Mouse (Mus musculus) MEL (cell line): Measurements from ENCODE around the gene Tktl1. TPM values are rescaled to one million over a fixed set of nuclear protein-coding genes. Genes with fewer than 3 reads are reported as not detected.

Experiments used
- DNase-seq: peaks from one replicate; pipeline ENCODE4 v3.0.0; 2011; ENCODE audit warnings: low read depth, low spot score
- H3K27ac ChIP-seq: 2 replicates; pipeline ENCODE4 v1.5.1; 2012; ENCODE audit warnings: low read depth, mild to moderate bottlenecking, control low read depth, low read length, moderate library complexity; ENCODE audit not compliant: control insufficient read depth
- H3K27me3 ChIP-seq, 2 experiments: fragments of 150-350 bp in 1 of 2; sonication (generic) in 1 of 2; 2 replicates each; pipeline ENCODE4 v1.6.1; 2012; ENCODE audit warnings: low read length in 2 of 2, mild to moderate bottlenecking in 2 of 2, improper control_type of control experiment in 1 of 2, moderate library complexity in 1 of 2; ENCODE audit not compliant: insufficient read depth in 2 of 2, control insufficient read depth in 1 of 2
- H3K36me3 ChIP-seq, 2 experiments: 2 replicates each; pipeline ENCODE4 v1.6.1; 2012 to 2014; ENCODE audit warnings: low read length in 2 of 2, improper control_type of control experiment in 1 of 2, inconsistent platforms in 1 of 2, mild to moderate bottlenecking in 1 of 2; ENCODE audit not compliant: insufficient read depth in 2 of 2, control insufficient read depth in 1 of 2
- H3K4me1 ChIP-seq, 2 experiments: fragments of 150-350 bp in 1 of 2; sonication (generic) in 1 of 2; 2 replicates each; pipeline ENCODE4 v1.6.1; 2012; ENCODE audit warnings: low read length in 2 of 2, improper control_type of control experiment in 1 of 2, mild to moderate bottlenecking in 1 of 2; ENCODE audit not compliant: insufficient read depth in 2 of 2, control insufficient read depth in 1 of 2
- H3K4me3 ChIP-seq, 2 experiments: fragments of 150-350 bp in 1 of 2; sonication (generic) in 1 of 2; 2 replicates each; pipeline ENCODE4 v1.5.1; 2012; ENCODE audit warnings: low read depth in 2 of 2, low read length in 2 of 2, mild to moderate bottlenecking in 2 of 2, moderate library complexity in 2 of 2, control low read depth in 1 of 2, improper control_type of control experiment in 1 of 2; ENCODE audit not compliant: control insufficient read depth in 1 of 2, insufficient read depth in 1 of 2
- H3K79me2 ChIP-seq: 2 replicates; pipeline ENCODE4 v1.6.1; 2012; ENCODE audit warnings: mild to moderate bottlenecking, low read length, moderate library complexity; ENCODE audit not compliant: control insufficient read depth, poor library complexity, insufficient read depth
- H3K9ac ChIP-seq: 2 replicates; pipeline ENCODE4 v1.6.1; 2012; ENCODE audit warnings: low read depth, mild to moderate bottlenecking, control low read depth, low read length, moderate library complexity; ENCODE audit not compliant: control insufficient read depth, poor library complexity, severe bottlenecking
- H3K9me3 ChIP-seq: fragments of 150-350 bp; sonication (generic); replicated peaks from 2 replicates; pipeline ENCODE4 v1.6.1; 2012; ENCODE audit warnings: mild to moderate bottlenecking, low read length, improper control_type of control experiment, moderate library complexity; ENCODE audit not compliant: insufficient read depth
- BHLHE40 ChIP-seq: IDR thresholded peaks from 2 replicates; pipeline ENCODE4 v1.6.1; 2012; ENCODE audit warnings: low read depth, mild to moderate bottlenecking, inconsistent platforms, low read length, improper control_type of control experiment, borderline replicate concordance
- CHD2 ChIP-seq: IDR thresholded peaks from 2 replicates; pipeline ENCODE4 v1.6.1; 2011; ENCODE audit warnings: low read length, improper control_type of control experiment
- CTCF ChIP-seq, 3 experiments: IDR thresholded peaks in 2 of 3; conservative IDR thresholded peaks in 1 of 3; 2 replicates each; pipeline ENCODE4 v1.5.1; 2011 to 2012; ENCODE audit warnings: low read length in 3 of 3, low read depth in 2 of 3, mild to moderate bottlenecking in 2 of 3, improper control_type of control experiment in 1 of 3, inconsistent platforms in 1 of 3, mixed read lengths in 1 of 3, moderate library complexity in 1 of 3; ENCODE audit not compliant: control insufficient read depth in 1 of 3, insufficient read depth in 1 of 3, poor library complexity in 1 of 3, severe bottlenecking in 1 of 3
- E2F4 ChIP-seq: IDR thresholded peaks from 2 replicates; pipeline ENCODE4 v1.6.1; 2011; ENCODE audit warnings: low read depth, low read length, improper control_type of control experiment, borderline replicate concordance
- ETS1 ChIP-seq: IDR thresholded peaks from 2 replicates; pipeline ENCODE4 v1.6.1; 2012; ENCODE audit warnings: low read depth, mild to moderate bottlenecking, inconsistent platforms, low read length, improper control_type of control experiment, moderate library complexity
- GABPA ChIP-seq: IDR thresholded peaks from 2 replicates; pipeline ENCODE4 v1.6.1; 2012; ENCODE audit warnings: low read depth, mild to moderate bottlenecking, inconsistent platforms, low read length, improper control_type of control experiment, moderate library complexity
- GATA1 ChIP-seq: IDR thresholded peaks from 2 replicates; pipeline ENCODE4 v1.6.1; 2011; ENCODE audit warnings: low read depth, low read length, improper control_type of control experiment
- HCFC1 ChIP-seq: IDR thresholded peaks from 2 replicates; pipeline ENCODE4 v1.6.1; 2012; ENCODE audit warnings: low read depth, mild to moderate bottlenecking, inconsistent platforms, low read length, improper control_type of control experiment, moderate library complexity
- JUND ChIP-seq: IDR thresholded peaks from 2 replicates; pipeline ENCODE4 v1.6.1; 2011; ENCODE audit warnings: low read depth, mild to moderate bottlenecking, improper control_type of control experiment, low read length
- MAFK ChIP-seq: IDR thresholded peaks from 2 replicates; pipeline ENCODE4 v1.6.1; 2011; ENCODE audit warnings: low read depth, mild to moderate bottlenecking, low read length, improper control_type of control experiment, borderline replicate concordance
- MAZ ChIP-seq: IDR thresholded peaks from 2 replicates; pipeline ENCODE4 v1.6.1; 2012; ENCODE audit warnings: low read depth, mild to moderate bottlenecking, inconsistent platforms, low read length, improper control_type of control experiment
- MYB ChIP-seq: IDR thresholded peaks from 2 replicates; pipeline ENCODE4 v1.6.1; 2011; ENCODE audit warnings: mild to moderate bottlenecking, low read depth, low read length, improper control_type of control experiment
- MYC ChIP-seq: IDR thresholded peaks from 2 replicates; pipeline ENCODE4 v1.6.1; 2011; ENCODE audit warnings: low read depth, mild to moderate bottlenecking, low read length, improper control_type of control experiment, moderate library complexity
- NELFE ChIP-seq: IDR thresholded peaks from 2 replicates; pipeline ENCODE4 v1.6.1; 2011; ENCODE audit warnings: low read depth, low read length, improper control_type of control experiment
- NRF1 ChIP-seq: IDR thresholded peaks from 2 replicates; pipeline ENCODE4 v1.6.1; 2014; ENCODE audit warnings: low read depth, mild to moderate bottlenecking, inconsistent platforms, low read length, improper control_type of control experiment, moderate library complexity; ENCODE audit not compliant: poor library complexity, insufficient read depth, severe bottlenecking
- POLR2A ChIP-seq, 2 experiments: IDR thresholded peaks; 2 replicates each; pipeline ENCODE4 v1.6.1; 2011 to 2012; ENCODE audit warnings: low read length in 2 of 2, mild to moderate bottlenecking in 2 of 2, control low read depth in 1 of 2, improper control_type of control experiment in 1 of 2, low read depth in 1 of 2, moderate library complexity in 1 of 2; ENCODE audit not compliant: control insufficient read depth in 1 of 2, insufficient read depth in 1 of 2, poor library complexity in 1 of 2
- RAD21 ChIP-seq: IDR thresholded peaks from 2 replicates; pipeline ENCODE4 v1.6.1; 2011; ENCODE audit warnings: mild to moderate bottlenecking, low read depth, low read length, improper control_type of control experiment
- RCOR1 ChIP-seq: IDR thresholded peaks from 2 replicates; pipeline ENCODE4 v1.6.1; 2012; ENCODE audit warnings: low read depth, mild to moderate bottlenecking, inconsistent platforms, low read length, improper control_type of control experiment
- SIN3A ChIP-seq: IDR thresholded peaks from 2 replicates; pipeline ENCODE4 v1.6.1; 2012; ENCODE audit warnings: low read length, improper control_type of control experiment, inconsistent platforms
- SMC3 ChIP-seq: IDR thresholded peaks from 2 replicates; pipeline ENCODE4 v1.6.1; 2011; ENCODE audit warnings: low read depth, low read length, improper control_type of control experiment
- TAL1 ChIP-seq: IDR thresholded peaks from 2 replicates; pipeline ENCODE4 v1.6.1; 2012; ENCODE audit warnings: mild to moderate bottlenecking, inconsistent platforms, low read length, moderate library complexity, mixed read lengths
- TBP ChIP-seq: IDR thresholded peaks from 2 replicates; pipeline ENCODE4 v1.8.0; 2011; ENCODE audit warnings: low read depth, low read length, improper control_type of control experiment
- ZC3H11A ChIP-seq: IDR thresholded peaks from 2 replicates; pipeline ENCODE4 v1.6.1; 2012; ENCODE audit warnings: low read depth, mild to moderate bottlenecking, inconsistent platforms, low read length, improper control_type of control experiment
- ZNF384 ChIP-seq: IDR thresholded peaks from 2 replicates; pipeline ENCODE4 v1.6.1; 2012; ENCODE audit warnings: low read depth, mild to moderate bottlenecking, inconsistent platforms, low read length, improper control_type of control experiment
- polyA plus RNA-seq, 2 experiments: library from polyadenylated mRNA; stranded (reverse) in 1 of 2; unstranded in 1 of 2; fragments of >175 nt in 1 of 2; fragments of >200 nt in 1 of 2; gene quantifications; 2 replicates each; pipeline versions ENCODE4 v1.2.1 to v1.2.4; 2012; ENCODE audit warnings: low replicate concordance in 2 of 2, low read depth in 1 of 2; ENCODE audit not compliant: insufficient read length in 2 of 2, insufficient read depth in 1 of 2, missing spikeins in 1 of 2
- total RNA-seq: library from RNA; depleted of rRNA; stranded (reverse); fragments of 300-350 nt; gene quantifications from 2 replicates; pipeline ENCODE4 v1.2.3, GENCODE M21; 2012

Gene Tktl1
- total and polyA plus RNA-seq, 3 experiments: 0.04 TPM; not detected in 2

GRCm38 (mm10) chrX:74248651-74249050 is 71.6 kb downstream of the Tktl1 start:
- TF ChIP-seq ETS1 (no peak), TBP (no peak), CTCF (IDR thresholded peaks at IDR 0.05 in 2 of 3, conservative IDR thresholded peaks at IDR 0.05 in 1 of 3; ENCODE audit: control insufficient read depth in 1 of 3, insufficient read depth in 1 of 3, low read depth in 2 of 3, low read length in 3 of 3, poor library complexity in 1 of 3, severe bottlenecking in 1 of 3) (peak in 2 of 3 experiments; percentile 46 to 67; a peak in 5 of 6 replicates), RCOR1 (no peak), CHD2 (no peak), GABPA (no peak), NRF1 (no peak), SIN3A (0 out of 2 replicates have a peak, but pooled peaks have one; percentile 40), HCFC1 (0 out of 2 replicates have a peak, but pooled peaks have one; percentile 15), GATA1 (no peak), BHLHE40 (no peak), ZC3H11A (peak; percentile 38), RAD21 (peak; percentile 59), MYB (no peak), MYC (no peak), MAFK (no peak), NELFE (no peak), MAZ (peak; percentile 77), SMC3 (peak; percentile 53), JUND (no peak), ZNF384 (no peak), POLR2A (IDR thresholded peaks at IDR 0.05; ENCODE audit: control insufficient read depth in 1 of 2, insufficient read depth in 1 of 2, low read depth in 1 of 2, low read length in 2 of 2, poor library complexity in 1 of 2) (no peak)
- no peak overlapping the region for H3K27ac ChIP-seq

GRCm38 (mm10) chrX:74249615-74250014 is 72.6 kb downstream of the Tktl1 start, which contains the start of gene Flna:
Gene Flna, minus strand, starts transcription at chrX:74249820.
- no peaks in the 10 kb centered on the region; a peak in 1 of 4 replicates for H3K36me3 ChIP-seq
- H3K4me3 ChIP-seq: peak within 1 kb of the TSS; percentile 62 to 72
- H3K9me3 ChIP-seq: no peaks in the 10 kb centered on the region
- H3K79me2 ChIP-seq: peaks cover 12% of the 10 kb centered on the region
- H3K4me1 ChIP-seq: peaks cover 0 to 7% of the 10 kb centered on the region in 2 experiments; a peak in 2 of 4 replicates
- DNase-seq: peak; percentile 46
- no peaks in the 10 kb centered on the region for H3K27me3 ChIP-seq
- no peak within 1 kb of the TSS for H3K27ac ChIP-seq
- TF ChIP-seq CTCF (IDR thresholded peaks at IDR 0.05 in 2 of 3, conservative IDR thresholded peaks at IDR 0.05 in 1 of 3; ENCODE audit: control insufficient read depth in 1 of 3, insufficient read depth in 1 of 3, low read depth in 2 of 3, low read length in 3 of 3, poor library complexity in 1 of 3, severe bottlenecking in 1 of 3) (peak in 2 of 3 experiments; percentile 21 to 37; a peak in 3 of 6 replicates), SIN3A (no peak), RCOR1 (no peak), SMC3 (peak; percentile 35; the same call in 1 of the 2 replicates), E2F4 (no peak), TAL1 (no peak)
- H3K9ac ChIP-seq: peak within 1 kb of the TSS; percentile 65

More at GRCm38 (mm10) chrX:74248651-74249050, 71.6 kb downstream of the Tktl1 start:
- Histone ChIP-seq H3K36me3 (peaks cover 0 to 3% of the 10 kb centered on the region in 2 experiments; a peak in 2 of 4 replicates), H3K9me3 (no peaks in the 10 kb centered on the region), H3K9ac (no peak overlapping the region), H3K4me3 (no peak overlapping the region; a peak in 1 of 4 replicates), H3K27me3 (no peaks in the 10 kb centered on the region), H3K79me2 (peaks cover 14% of the 10 kb centered on the region), H3K4me1 (peaks cover 0 to 7% of the 10 kb centered on the region in 2 experiments; a peak in 2 of 4 replicates)
- peak; percentile 72 for DNase-seq
